Mouse (Mus musculus): ENCODE results near the gene Echdc3. TPM values are rescaled to one million over a fixed set of nuclear protein-coding genes. Genes with fewer than 3 reads are reported as not detected.

Gene Echdc3
- polyA plus RNA-seq, 1 experiment: 0.06 TPM

- Histone ChIP-seq H3K9me3 (ENCODE audit: control insufficient read depth, low read length) (peaks cover 6% of the 10 kb centered on the region), H3K27me3 (ENCODE audit: control insufficient read depth) (no peaks in the 10 kb centered on the region), H3K36me3 (ENCODE audit: control insufficient read depth) (no peaks in the 10 kb centered on the region), H3K4me3 (replicated peaks) (no peak overlapping the region), H3K4me1 (ENCODE audit: control insufficient read depth) (peaks cover 6% of the 10 kb centered on the region; the same call in 1 of the 2 replicates)
- TF ChIP-seq GATA1 (IDR thresholded peaks at IDR 0.05; ENCODE audit: low read length): no peak
- no peak for TF ChIP-seq TAL1 (IDR thresholded peaks at IDR 0.05; ENCODE audit: low read length)
These were observed 16.9 kb upstream of the Echdc3 start for GRCm38 (mm10) chr2:6229597-6230290.

GRCm38 (mm10) chr2:6227059-6227445, 14.2 kb upstream of the Echdc3 start:
- Histone ChIP-seq H3K4me3 (replicated peaks) (no peak overlapping the region), H3K4me1 (ENCODE audit: control insufficient read depth) (peaks cover 6% of the 10 kb centered on the region; the same call in 1 of the 2 replicates), H3K27me3 (ENCODE audit: control insufficient read depth) (no peaks in the 10 kb centered on the region), H3K36me3 (ENCODE audit: control insufficient read depth) (no peaks in the 10 kb centered on the region), H3K9me3 (ENCODE audit: control insufficient read depth, low read length) (peaks cover 10% of the 10 kb centered on the region)
- TF ChIP-seq GATA1 (IDR thresholded peaks at IDR 0.05; ENCODE audit: low read length) (no peak), TAL1 (IDR thresholded peaks at IDR 0.05; ENCODE audit: low read length) (no peak)

DNA sequence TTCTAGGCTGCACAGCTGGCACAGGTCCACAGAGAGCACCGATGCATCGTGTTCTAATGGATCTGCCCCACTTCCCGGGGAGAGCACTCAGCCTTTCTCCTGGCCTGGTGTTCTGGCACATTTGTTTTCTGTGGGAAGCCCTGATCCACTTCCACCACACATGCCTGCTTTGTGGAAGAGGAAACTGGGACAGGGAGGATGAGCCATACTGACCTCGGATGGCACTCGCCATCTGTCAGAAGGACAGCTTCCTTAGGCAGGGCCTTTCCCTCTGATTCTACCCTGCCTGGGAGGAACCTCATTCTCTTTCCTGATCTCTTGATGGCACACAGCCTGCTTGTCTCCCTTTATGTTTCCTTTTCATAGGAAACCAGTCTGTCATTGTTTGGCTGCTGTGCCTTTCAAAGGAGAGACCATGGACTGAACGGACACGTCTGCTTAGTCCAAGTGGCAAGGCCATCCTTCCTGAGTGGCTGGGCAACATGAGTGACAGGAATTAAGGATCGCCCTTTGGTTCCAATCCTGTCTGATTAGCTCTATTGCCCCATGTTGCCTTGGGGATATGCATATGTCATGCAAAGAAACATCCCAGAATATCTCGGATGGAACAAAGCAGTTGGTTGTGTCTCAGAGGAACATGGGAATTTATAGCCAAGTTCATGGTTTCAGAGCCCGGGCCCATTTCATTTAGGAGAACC, 13.7 kb upstream of the Echdc3 start:
- no peaks in the 10 kb centered on the region for H3K36me3 ChIP-seq (ENCODE audit: control insufficient read depth)
- peaks cover 6% of the 10 kb centered on the region; the same call in 1 of the 2 replicates for H3K4me1 ChIP-seq (ENCODE audit: control insufficient read depth)
- no peaks in the 10 kb centered on the region for H3K27me3 ChIP-seq (ENCODE audit: control insufficient read depth)
- no peak for TF ChIP-seq GATA1 (IDR thresholded peaks at IDR 0.05; ENCODE audit: low read length)
- no peak for TF ChIP-seq TAL1 (IDR thresholded peaks at IDR 0.05; ENCODE audit: low read length)
- H3K4me3 ChIP-seq (replicated peaks): no peak overlapping the region
- peaks cover 10% of the 10 kb centered on the region for H3K9me3 ChIP-seq (ENCODE audit: control insufficient read depth, low read length)

DNA sequence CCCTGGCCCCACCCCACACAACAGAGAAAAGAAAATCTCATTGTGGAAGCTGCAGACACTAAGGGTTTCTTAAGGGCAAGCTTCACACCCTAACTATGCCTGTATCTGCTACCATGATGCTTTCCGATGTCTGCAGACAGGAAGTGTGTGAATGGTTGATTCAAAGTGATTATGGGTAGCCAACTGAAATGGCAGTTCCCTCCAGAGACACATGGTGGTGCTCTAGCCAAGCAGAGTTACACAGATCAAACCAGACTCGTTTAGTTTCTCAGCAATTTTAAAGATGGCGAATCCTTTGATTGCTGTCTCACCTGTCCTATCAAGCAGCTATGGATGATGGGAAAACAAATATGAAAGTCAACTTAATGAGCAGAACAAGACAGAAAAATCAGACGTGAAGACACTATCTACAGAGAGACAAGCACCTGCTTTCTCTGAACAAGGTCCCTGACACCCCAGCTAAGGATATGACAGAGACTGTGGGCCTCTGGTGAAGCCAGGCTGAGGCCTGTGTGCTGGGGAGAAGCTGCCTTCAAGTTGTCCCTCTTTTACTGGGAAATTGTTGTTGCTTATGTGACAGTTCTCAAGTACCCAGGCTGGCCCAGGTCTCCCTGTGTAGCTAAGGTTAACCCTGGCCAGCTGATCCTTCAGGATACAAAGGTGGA, 7.4 kb upstream of the Echdc3 start:
- TF ChIP-seq TAL1 (IDR thresholded peaks at IDR 0.05; ENCODE audit: low read length) (no peak), GATA1 (IDR thresholded peaks at IDR 0.05; ENCODE audit: low read length) (no peak)
- Histone ChIP-seq H3K36me3 (ENCODE audit: control insufficient read depth) (no peaks in the 10 kb centered on the region), H3K9me3 (ENCODE audit: control insufficient read depth, low read length) (peaks cover 9% of the 10 kb centered on the region), H3K4me1 (ENCODE audit: control insufficient read depth) (no peaks in the 10 kb centered on the region), H3K4me3 (replicated peaks) (no peak overlapping the region), H3K27me3 (ENCODE audit: control insufficient read depth) (no peaks in the 10 kb centered on the region)

GRCm38 (mm10) chr2:6212327-6212723, 508 bp downstream of the Echdc3 start:
- Histone ChIP-seq H3K9me3 (ENCODE audit: control insufficient read depth, low read length) (no peaks in the 10 kb centered on the region), H3K27me3 (ENCODE audit: control insufficient read depth) (peaks cover 21% of the 10 kb centered on the region), H3K4me3 (replicated peaks) (peak overlapping the region; percentile 48), H3K4me1 (ENCODE audit: control insufficient read depth) (peaks cover 9% of the 10 kb centered on the region), H3K36me3 (ENCODE audit: control insufficient read depth) (no peaks in the 10 kb centered on the region)
- no peak for TF ChIP-seq GATA1 (IDR thresholded peaks at IDR 0.05; ENCODE audit: low read length)
- no peak for TF ChIP-seq TAL1 (IDR thresholded peaks at IDR 0.05; ENCODE audit: low read length)

- TF ChIP-seq GATA1 (IDR thresholded peaks at IDR 0.05; ENCODE audit: low read length) (no peak), TAL1 (IDR thresholded peaks at IDR 0.05; ENCODE audit: low read length) (no peak)
- H3K4me1 ChIP-seq (ENCODE audit: control insufficient read depth): peaks cover 9% of the 10 kb centered on the region
- no peak overlapping the region for H3K4me3 ChIP-seq (replicated peaks)
- no peaks in the 10 kb centered on the region for H3K9me3 ChIP-seq (ENCODE audit: control insufficient read depth, low read length)
- no peaks in the 10 kb centered on the region for H3K36me3 ChIP-seq (ENCODE audit: control insufficient read depth)
- H3K27me3 ChIP-seq (ENCODE audit: control insufficient read depth): peaks cover 21% of the 10 kb centered on the region
These were observed 2.0 kb downstream of the Echdc3 start for GRCm38 (mm10) chr2:6210840-6211239.

DNA sequence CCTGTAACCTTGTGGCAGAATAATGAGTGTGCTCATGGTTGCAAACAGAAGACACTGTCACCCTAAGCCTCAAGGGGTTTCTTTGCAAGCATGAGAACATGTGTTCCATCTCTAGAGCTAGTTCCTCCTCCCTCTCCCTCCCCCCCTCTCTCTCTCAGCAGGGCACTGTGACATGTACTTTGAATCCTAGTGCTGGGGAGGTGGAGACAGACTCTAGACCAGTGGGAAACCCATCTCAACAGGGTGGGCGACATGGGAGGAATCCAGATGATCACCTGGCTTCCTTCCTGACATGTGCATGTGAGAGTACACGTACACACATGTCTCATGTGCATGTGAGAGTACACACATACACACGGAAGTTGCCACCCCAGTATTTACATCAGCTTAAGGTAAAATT, 3.1 kb downstream of the Echdc3 start:
- Histone ChIP-seq H3K4me1 (ENCODE audit: control insufficient read depth) (peaks cover 9% of the 10 kb centered on the region), H3K36me3 (ENCODE audit: control insufficient read depth) (no peaks in the 10 kb centered on the region), H3K9me3 (ENCODE audit: control insufficient read depth, low read length) (no peaks in the 10 kb centered on the region), H3K4me3 (replicated peaks) (no peak overlapping the region), H3K27me3 (ENCODE audit: control insufficient read depth) (peaks cover 21% of the 10 kb centered on the region)
- TF ChIP-seq TAL1 (IDR thresholded peaks at IDR 0.05; ENCODE audit: low read length) (no peak), GATA1 (IDR thresholded peaks at IDR 0.05; ENCODE audit: low read length) (no peak)

- TF ChIP-seq TAL1 (IDR thresholded peaks at IDR 0.05; ENCODE audit: low read length) (no peak), GATA1 (IDR thresholded peaks at IDR 0.05; ENCODE audit: low read length) (no peak)
- H3K27me3 ChIP-seq (ENCODE audit: control insufficient read depth): peaks cover 18% of the 10 kb centered on the region
- no peaks in the 10 kb centered on the region for H3K36me3 ChIP-seq (ENCODE audit: control insufficient read depth)
- no peaks in the 10 kb centered on the region for H3K9me3 ChIP-seq (ENCODE audit: control insufficient read depth, low read length)
- H3K4me1 ChIP-seq (ENCODE audit: control insufficient read depth): peaks cover 9% of the 10 kb centered on the region
- H3K4me3 ChIP-seq (replicated peaks): no peak overlapping the region
These were observed 3.7 kb downstream of the Echdc3 start for GRCm38 (mm10) chr2:6209116-6209515.

DNA sequence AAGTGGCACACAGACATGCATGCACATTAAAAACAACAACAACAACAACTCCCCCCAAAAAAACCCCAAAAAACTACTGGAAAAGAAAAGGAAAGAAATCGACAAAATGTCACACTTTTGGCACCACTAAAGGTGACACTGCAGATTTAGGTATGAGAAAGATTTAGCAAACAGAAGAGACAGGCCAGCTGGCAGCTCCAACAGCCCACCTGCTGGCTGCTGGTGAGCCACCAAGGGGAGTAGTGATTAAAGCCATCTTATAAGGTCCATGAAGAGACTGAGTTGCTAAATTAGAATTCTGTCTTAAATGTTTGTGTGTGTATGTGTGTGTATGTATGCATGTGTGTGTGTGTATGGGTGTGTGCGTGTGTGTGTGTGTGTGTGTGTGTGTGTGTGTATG, 5.1 kb downstream of the Echdc3 start:
- Histone ChIP-seq H3K27me3 (ENCODE audit: control insufficient read depth) (peaks cover 6% of the 10 kb centered on the region), H3K4me1 (ENCODE audit: control insufficient read depth) (peaks cover 3% of the 10 kb centered on the region), H3K4me3 (replicated peaks) (no peak overlapping the region), H3K36me3 (ENCODE audit: control insufficient read depth) (no peaks in the 10 kb centered on the region), H3K9me3 (ENCODE audit: control insufficient read depth, low read length) (no peaks in the 10 kb centered on the region)
- no peak for TF ChIP-seq TAL1 (IDR thresholded peaks at IDR 0.05; ENCODE audit: low read length)
- no peak for TF ChIP-seq GATA1 (IDR thresholded peaks at IDR 0.05; ENCODE audit: low read length)
